Mouse (Mus musculus) kidney, adult 11 months (tissue): ENCODE results near the gene Tmed8.
"Not testable (repeated sequence)": the region's sequence is repeated elsewhere in the genome, so short reads cannot be mapped to it uniquely, and the experiment has no call there.

Experiments used
- DNase-seq: peaks from one replicate; pipeline ENCODE4 v3.0.0; 2022

Tmed8 gene

GRCm38 (mm10) chr12:87157361-87157760, 42.9 kb downstream of the Tmed8 start:
- DNase-seq, result peak; percentile 90

GRCm38 (mm10) chr12:87154448-87154847, 45.8 kb downstream of the Tmed8 start:
- DNase-seq, result not testable (repeated sequence)

GRCm38 (mm10) chr12:87149471-87149870, 50.8 kb downstream of the Tmed8 start:
- no peak for DNase-seq

GRCm38 (mm10) chr12:87148136-87148535, 52.1 kb downstream of the Tmed8 start:
- peak; percentile 60 for DNase-seq

- peak; percentile 97 for DNase-seq
These were observed 52.7 kb downstream of the Tmed8 start, which contains the start of gene Pomt2 for GRCm38 (mm10) chr12:87147395-87148089. TSS of gene Pomt2 (minus strand) at chr12:87147968.

GRCm38 (mm10) chr12:87146966-87147365, 53.3 kb downstream of the Tmed8 start, which contains the start of gene Gstz1:
TSS of gene Gstz1 (plus strand) at chr12:87147165.
- peak; percentile 91 for DNase-seq

- no peak for DNase-seq
These were observed 58.1 kb downstream of the Tmed8 start for GRCm38 (mm10) chr12:87142156-87142555.

- DNase-seq, result no peak
These were observed 61.5 kb downstream of the Tmed8 start for GRCm38 (mm10) chr12:87138768-87139167.

GRCm38 (mm10) chr12:87138342-87138701, 61.9 kb downstream of the Tmed8 start:
- no peak for DNase-seq

GRCm38 (mm10) chr12:87137439-87138341, 62.6 kb downstream of the Tmed8 start:
- no peak for DNase-seq

- no peak for DNase-seq
These were observed 67.5 kb downstream of the Tmed8 start for GRCm38 (mm10) chr12:87132784-87133183.

- DNase-seq, result no peak
These were observed 68.0 kb downstream of the Tmed8 start for GRCm38 (mm10) chr12:87132210-87132609.

- DNase-seq, result no peak
These were observed 68.6 kb downstream of the Tmed8 start for GRCm38 (mm10) chr12:87131619-87132018.

GRCm38 (mm10) chr12:87131181-87131580, 69.1 kb downstream of the Tmed8 start:
- DNase-seq, result no peak

- DNase-seq, result no peak
These were observed 70.0 kb downstream of the Tmed8 start for GRCm38 (mm10) chr12:87130224-87130623.

- no peak for DNase-seq
These were observed 73.0 kb downstream of the Tmed8 start for GRCm38 (mm10) chr12:87127256-87127655.

GRCm38 (mm10) chr12:87121918-87122589, 78.2 kb downstream of the Tmed8 start:
- DNase-seq, result no peak
